Mouse (Mus musculus): ENCODE results near the gene Nrxn3.

Gene Nrxn3

GRCm38 (mm10) chr12:88931713-88932112 lies 209.0 kb downstream of the Nrxn3 start:
- DNase-seq (ENCODE audit: low spot score), result no peak

GRCm38 (mm10) chr12:88939679-88940078 lies 217.0 kb downstream of the Nrxn3 start:
- no peak for DNase-seq (ENCODE audit: low spot score)

- DNase-seq (ENCODE audit: low spot score), result no peak
Measured at GRCm38 (mm10) chr12:88944967-88945366, 222.3 kb downstream of the Nrxn3 start.

- no peak for DNase-seq (ENCODE audit: low spot score)
Measured at GRCm38 (mm10) chr12:88949870-88950269, 227.2 kb downstream of the Nrxn3 start.

GRCm38 (mm10) chr12:88952937-88953600 lies 230.4 kb downstream of the Nrxn3 start:
- no peak for DNase-seq (ENCODE audit: low spot score)

- DNase-seq (ENCODE audit: low spot score), result no peak
Measured at GRCm38 (mm10) chr12:88953801-88954200, 231.1 kb downstream of the Nrxn3 start.

- no peak for DNase-seq (ENCODE audit: low spot score)
Measured at GRCm38 (mm10) chr12:88957431-88957830, 234.8 kb downstream of the Nrxn3 start.

GRCm38 (mm10) chr12:88960817-88961216 lies 238.1 kb downstream of the Nrxn3 start:
- DNase-seq (ENCODE audit: low spot score), result no peak

- no peak for DNase-seq (ENCODE audit: low spot score)
Measured at GRCm38 (mm10) chr12:88966329-88966728, 243.7 kb downstream of the Nrxn3 start.

- DNase-seq (ENCODE audit: low spot score), result no peak
Measured at GRCm38 (mm10) chr12:88976621-88977020, 253.9 kb downstream of the Nrxn3 start.

- DNase-seq (ENCODE audit: low spot score), result peak; percentile 26
Measured at GRCm38 (mm10) chr12:88983688-88984330, 261.1 kb downstream of the Nrxn3 start.

GRCm38 (mm10) chr12:88984375-88984774 lies 261.7 kb downstream of the Nrxn3 start:
- peak; percentile 63 for DNase-seq (ENCODE audit: low spot score)

- DNase-seq (ENCODE audit: low spot score), result peak; percentile 16
Measured at GRCm38 (mm10) chr12:88984804-88985203, 262.1 kb downstream of the Nrxn3 start.

- DNase-seq (ENCODE audit: low spot score), result no peak
Measured at GRCm38 (mm10) chr12:88987046-88987445, 264.4 kb downstream of the Nrxn3 start.

- DNase-seq (ENCODE audit: low spot score), result no peak
Measured at GRCm38 (mm10) chr12:88990753-88991152, 268.1 kb downstream of the Nrxn3 start.

- DNase-seq (ENCODE audit: low spot score), result peak; percentile 15
Measured at GRCm38 (mm10) chr12:88992141-88992540, 269.5 kb downstream of the Nrxn3 start.

- no peak for DNase-seq (ENCODE audit: low spot score)
Measured at GRCm38 (mm10) chr12:88993788-88994187, 271.1 kb downstream of the Nrxn3 start.

- DNase-seq (ENCODE audit: low spot score), result no peak
Measured at GRCm38 (mm10) chr12:89016436-89016835, 293.8 kb downstream of the Nrxn3 start.

- no peak for DNase-seq (ENCODE audit: low spot score)
Measured at GRCm38 (mm10) chr12:89025180-89025579, 302.5 kb downstream of the Nrxn3 start.

GRCm38 (mm10) chr12:89035984-89036618 lies 313.4 kb downstream of the Nrxn3 start:
- DNase-seq (ENCODE audit: low spot score), result no peak

GRCm38 (mm10) chr12:89040151-89040550 lies 317.5 kb downstream of the Nrxn3 start:
- DNase-seq (ENCODE audit: low spot score), result no peak

- DNase-seq (ENCODE audit: low spot score), result no peak
Measured at GRCm38 (mm10) chr12:89041429-89042107, 318.9 kb downstream of the Nrxn3 start.

- no peak for DNase-seq (ENCODE audit: low spot score)
Measured at GRCm38 (mm10) chr12:89049279-89049678, 326.6 kb downstream of the Nrxn3 start.

Data from yolk sac, embryonic 10.5 days (tissue).